Mouse (Mus musculus): ENCODE measurements around the gene Slc9b1. TPM values are rescaled to one million over a fixed set of nuclear protein-coding genes. Genes with fewer than 3 reads are reported as not detected.

Slc9b1 gene
- total and polyA plus RNA-seq, 3 experiments = 0.04 to 0.29 TPM; not detected in 1

GRCm38 (mm10) chr3:135423608-135424212 lies 75.9 kb downstream of the Slc9b1 start, which contains the start of gene Cisd2:
Cisd2 (minus strand) TSS chr3:135423925.
- Histone ChIP-seq H3K4me1 (ENCODE audit: control insufficient read depth, insufficient read depth, low read length) (peaks cover 4% of the 10 kb centered on the region), H3K79me2 (replicated peaks; ENCODE audit: control insufficient read depth, insufficient read depth, low read length) (peaks cover 5% of the 10 kb centered on the region; the same call in 1 of the 2 replicates), H3K4me3 (peak within 1 kb of the TSS; percentile 74)

GRCm38 (mm10) chr3:135436901-135437616 lies 89.2 kb downstream of the Slc9b1 start:
- H3K79me2 ChIP-seq (replicated peaks; ENCODE audit: control insufficient read depth, insufficient read depth, low read length) = peaks cover 2% of the 10 kb centered on the region; the same call in 1 of the 2 replicates
- no peak overlapping the region; the same call in 1 of the 2 replicates for H3K9ac ChIP-seq (ENCODE audit: low read depth, low read length)
- peaks cover 2% of the 10 kb centered on the region for H3K4me1 ChIP-seq (ENCODE audit: control insufficient read depth, insufficient read depth, low read length)
- H3K27me3 ChIP-seq (ENCODE audit: control insufficient read depth, insufficient read depth, low read length) = no peaks in the 10 kb centered on the region
- DNase-seq = no peak
- H3K27ac ChIP-seq = peak overlapping the region; percentile 83
- no peak for TF ChIP-seq EP300 (IDR thresholded peaks at IDR 0.05; ENCODE audit: insufficient read depth, low read depth, low read length)
- no peak for TF ChIP-seq POLR2A (IDR thresholded peaks at IDR 0.05; ENCODE audit: insufficient read depth, low read depth, low read length)
- TF ChIP-seq CTCF (IDR thresholded peaks at IDR 0.05) = no peak
- peaks cover 13% of the 10 kb centered on the region for H3K36me3 ChIP-seq (ENCODE audit: control insufficient read depth, insufficient read depth, low read length)
- intact Hi-C loops (cut with DNase I) = no loop called here
- peak overlapping the region; percentile 75 for H3K4me3 ChIP-seq
- WGBS = 58% methylated on average over 14 of the region's 14 CpGs

More at GRCm38 (mm10) chr3:135423608-135424212, 75.9 kb downstream of the Slc9b1 start, which contains the start of gene Cisd2:
- WGBS = 0% methylated on average over 8 of the region's 8 CpGs
- Histone ChIP-seq H3K36me3 (ENCODE audit: control insufficient read depth, insufficient read depth, low read length) (peaks cover 14% of the 10 kb centered on the region), H3K27me3 (ENCODE audit: control insufficient read depth, insufficient read depth, low read length) (no peaks in the 10 kb centered on the region), H3K9ac (ENCODE audit: low read depth, low read length) (peak within 1 kb of the TSS; percentile 94), H3K27ac (peak within 1 kb of the TSS; percentile 97)
- DNase-seq = no peak
- intact Hi-C loops (cut with DNase I) = loop anchor here (1.0 to 5.0 kb wide), 3 partner anchors 15 to 174 kb away; partner anchors contain the start of gene Ube2d3
- TF ChIP-seq POLR2A (IDR thresholded peaks at IDR 0.05; ENCODE audit: insufficient read depth, low read depth, low read length) (no peak; the same call in 1 of the 2 replicates), CTCF (IDR thresholded peaks at IDR 0.05) (no peak), EP300 (IDR thresholded peaks at IDR 0.05; ENCODE audit: insufficient read depth, low read depth, low read length) (no peak)

- WGBS = under 1% methylated on average over 55 of the region's 56 CpGs
- Histone ChIP-seq H3K4me3 (peak within 1 kb of the TSS; percentile 75), H3K27me3 (ENCODE audit: control insufficient read depth, insufficient read depth, low read length) (no peaks in the 10 kb centered on the region), H3K4me1 (ENCODE audit: control insufficient read depth, insufficient read depth, low read length) (peaks cover 4% of the 10 kb centered on the region), H3K36me3 (ENCODE audit: control insufficient read depth, insufficient read depth, low read length) (peaks cover 18% of the 10 kb centered on the region), H3K79me2 (replicated peaks; ENCODE audit: control insufficient read depth, insufficient read depth, low read length) (peaks cover 2% of the 10 kb centered on the region; the same call in 1 of the 2 replicates), H3K27ac (peak within 1 kb of the TSS; percentile 99), H3K9ac (ENCODE audit: low read depth, low read length) (peak within 1 kb of the TSS; percentile 98)
- peak; percentile 89 for TF ChIP-seq EP300 (IDR thresholded peaks at IDR 0.05; ENCODE audit: insufficient read depth, low read depth, low read length)
- peak; percentile 57 for TF ChIP-seq POLR2A (IDR thresholded peaks at IDR 0.05; ENCODE audit: insufficient read depth, low read depth, low read length)
- no peak for TF ChIP-seq CTCF (IDR thresholded peaks at IDR 0.05)
- peak; percentile 99 to 100 for DNase-seq
- intact Hi-C loops (cut with DNase I) = loop anchor here (1.0 to 2.0 kb wide), 2 partner anchors 15 to 83 kb away; partner anchors contain the start of gene Cisd2
Measured at GRCm38 (mm10) chr3:135437758-135438495, 90.1 kb downstream of the Slc9b1 start, which contains the start of gene Ube2d3. Ube2d3 (plus strand) TSS chr3:135438149.

GRCm38 (mm10) chr3:135438531-135438912 lies 90.7 kb downstream of the Slc9b1 start:
- TF ChIP-seq POLR2A (IDR thresholded peaks at IDR 0.05; ENCODE audit: insufficient read depth, low read depth, low read length) = peak; percentile 79; the same call in 1 of the 2 replicates
- TF ChIP-seq CTCF (IDR thresholded peaks at IDR 0.05) = no peak
- peak; percentile 11; the same call in 1 of the 2 replicates for TF ChIP-seq EP300 (IDR thresholded peaks at IDR 0.05; ENCODE audit: insufficient read depth, low read depth, low read length)
- DNase-seq = peak; percentile 95 to 96
- peaks cover 2% of the 10 kb centered on the region; the same call in 1 of the 2 replicates for H3K79me2 ChIP-seq (replicated peaks; ENCODE audit: control insufficient read depth, insufficient read depth, low read length)
- no peaks in the 10 kb centered on the region for H3K27me3 ChIP-seq (ENCODE audit: control insufficient read depth, insufficient read depth, low read length)
- peaks cover 24% of the 10 kb centered on the region for H3K36me3 ChIP-seq (ENCODE audit: control insufficient read depth, insufficient read depth, low read length)
- H3K4me1 ChIP-seq (ENCODE audit: control insufficient read depth, insufficient read depth, low read length) = peaks cover 4% of the 10 kb centered on the region
- 0% methylated on average over 43 of the region's 50 CpGs for WGBS
- H3K4me3 ChIP-seq = peak overlapping the region; percentile 71
- peak overlapping the region; percentile 99 for H3K27ac ChIP-seq
- intact Hi-C loops (cut with DNase I) = loop anchor here (1.0 to 2.0 kb wide), 2 partner anchors 15 to 82 kb away; partner anchors contain the start of gene Cisd2
- H3K9ac ChIP-seq (ENCODE audit: low read depth, low read length) = peak overlapping the region; percentile 98

- peaks cover 28% of the 10 kb centered on the region for H3K36me3 ChIP-seq (ENCODE audit: control insufficient read depth, insufficient read depth, low read length)
- H3K79me2 ChIP-seq (replicated peaks; ENCODE audit: control insufficient read depth, insufficient read depth, low read length) = peaks cover 2% of the 10 kb centered on the region; the same call in 1 of the 2 replicates
- peak; percentile 89 to 92 for DNase-seq
- under 1% methylated on average over 59 of the region's 76 CpGs for WGBS
- no peak for TF ChIP-seq CTCF (IDR thresholded peaks at IDR 0.05)
- TF ChIP-seq POLR2A (IDR thresholded peaks at IDR 0.05; ENCODE audit: insufficient read depth, low read depth, low read length) = 0 out of 2 replicates have a peak, but pooled peaks have one; percentile 42
- peak; percentile 48; the same call in 1 of the 2 replicates for TF ChIP-seq EP300 (IDR thresholded peaks at IDR 0.05; ENCODE audit: insufficient read depth, low read depth, low read length)
- intact Hi-C loops (cut with DNase I) = loop anchor here (1.0 to 2.0 kb wide), 2 partner anchors 16 to 82 kb away; partner anchors contain the start of gene Cisd2
- H3K27ac ChIP-seq = peak overlapping the region; percentile 99
- peaks cover 6% of the 10 kb centered on the region for H3K4me1 ChIP-seq (ENCODE audit: control insufficient read depth, insufficient read depth, low read length)
- peak overlapping the region; percentile 98 for H3K9ac ChIP-seq (ENCODE audit: low read depth, low read length)
- peak overlapping the region; percentile 71 for H3K4me3 ChIP-seq
- H3K27me3 ChIP-seq (ENCODE audit: control insufficient read depth, insufficient read depth, low read length) = no peaks in the 10 kb centered on the region
Measured at GRCm38 (mm10) chr3:135438913-135439531, 91.2 kb downstream of the Slc9b1 start.
